Mouse (Mus musculus): Measurements from ENCODE around the gene Shbg.
"Not testable (repeated sequence)": the region's sequence is repeated elsewhere in the genome, so short reads cannot be mapped to it uniquely, and the experiment has no call there.

The Shbg gene

DNA sequence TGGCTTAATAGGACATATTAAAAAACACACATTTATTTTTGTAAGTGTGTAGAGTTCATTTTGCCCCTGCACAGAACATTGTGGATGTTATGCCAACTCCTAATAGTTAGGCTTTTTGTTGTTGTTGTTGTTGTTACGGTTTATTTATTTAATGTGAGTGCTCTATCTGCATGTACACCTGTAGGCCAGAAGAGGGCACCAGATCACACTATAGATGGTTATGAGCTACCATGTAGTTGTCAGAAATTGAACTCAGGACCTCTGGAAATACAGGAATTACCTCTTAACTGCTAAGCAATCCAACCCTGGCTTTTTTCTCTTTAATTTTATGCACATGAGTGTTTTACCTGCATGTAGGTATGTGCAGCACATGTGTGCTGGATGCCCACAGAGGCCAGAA, 12.1 kb upstream of the Shbg start:
- peak; percentile 20 to 43 for DNase-seq

DNA sequence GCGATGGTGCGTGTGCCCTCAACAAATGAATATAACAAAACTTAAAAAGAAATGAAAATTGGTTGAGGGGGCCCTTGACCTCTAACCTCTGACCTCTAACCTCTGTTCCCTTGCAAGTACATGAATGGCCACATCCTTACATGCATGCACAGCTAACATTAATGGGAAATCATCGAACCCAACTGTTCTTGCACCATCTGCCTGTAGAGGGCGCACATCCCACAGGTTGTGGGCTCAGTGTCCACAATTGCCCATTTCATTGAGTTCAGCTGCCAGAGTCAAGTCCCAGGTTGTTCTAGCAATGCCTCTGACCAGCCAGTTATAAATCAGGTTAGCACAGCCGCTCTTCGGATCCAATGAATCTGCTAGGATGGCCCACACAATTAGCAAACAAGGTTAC, 10.6 kb upstream of the Shbg start:
- DNase-seq: peak; percentile 85 to 86

DNA sequence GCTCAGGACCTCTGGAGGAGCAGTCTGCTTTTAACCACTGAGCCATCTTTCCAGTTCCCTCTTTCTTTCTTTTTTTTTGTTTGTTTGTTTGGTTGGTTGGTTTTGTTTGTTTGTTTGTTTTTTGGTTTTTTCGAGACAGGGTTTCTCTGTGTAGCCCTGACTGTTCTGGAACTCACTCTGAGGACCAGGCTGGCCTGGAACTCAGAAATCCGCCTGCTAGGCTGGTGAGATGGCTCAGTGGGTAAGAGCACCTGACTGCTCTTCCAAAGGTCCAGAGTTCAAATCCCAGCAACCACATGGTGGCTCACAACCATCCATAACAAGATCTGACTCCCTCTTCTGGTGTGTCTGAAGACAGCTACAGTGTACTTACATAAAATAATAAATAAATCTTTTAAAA, 6.6 kb upstream of the Shbg start:
- DNase-seq: not testable (repeated sequence)

DNA sequence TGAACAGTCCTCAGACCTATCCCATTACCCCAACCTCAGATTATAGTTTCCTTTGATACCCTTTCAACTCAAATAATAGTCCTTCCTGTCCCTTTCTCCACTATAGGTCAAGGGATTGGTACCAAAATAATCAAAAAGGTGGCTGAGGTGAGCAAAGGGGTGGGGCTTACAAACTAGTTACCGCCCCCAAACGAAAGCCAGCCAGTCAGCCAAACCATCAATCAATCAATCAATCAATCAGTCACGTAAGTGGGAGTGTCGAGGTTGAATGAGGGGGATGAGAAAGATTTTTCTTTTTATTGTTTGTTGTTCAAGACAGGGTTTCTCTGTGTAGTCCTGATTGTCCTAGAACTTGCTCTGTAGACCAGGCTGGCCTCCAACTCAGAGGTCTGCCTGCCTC, 5.3 kb upstream of the Shbg start:
- no peak for DNase-seq

DNA sequence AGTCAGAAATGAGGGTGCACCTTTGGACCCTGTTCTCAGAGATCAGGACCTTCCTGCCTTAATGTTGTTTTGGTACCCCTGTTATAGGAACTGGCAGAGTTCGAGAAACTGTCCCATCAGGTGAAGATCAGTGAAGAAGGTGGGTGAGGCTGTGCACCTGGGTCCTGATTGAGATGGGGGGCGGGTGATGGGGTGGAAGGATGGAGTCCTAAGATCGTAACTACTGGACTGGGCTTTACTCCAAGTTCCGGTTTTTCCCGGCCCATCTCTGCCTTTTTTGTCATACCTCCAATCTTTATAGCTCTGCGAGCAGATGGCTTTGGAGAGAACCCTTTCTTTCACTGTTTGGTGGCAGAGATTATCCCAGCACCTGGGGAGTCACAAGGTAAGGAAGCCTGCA, 4.7 kb upstream of the Shbg start:
- DNase-seq: no peak

DNA sequence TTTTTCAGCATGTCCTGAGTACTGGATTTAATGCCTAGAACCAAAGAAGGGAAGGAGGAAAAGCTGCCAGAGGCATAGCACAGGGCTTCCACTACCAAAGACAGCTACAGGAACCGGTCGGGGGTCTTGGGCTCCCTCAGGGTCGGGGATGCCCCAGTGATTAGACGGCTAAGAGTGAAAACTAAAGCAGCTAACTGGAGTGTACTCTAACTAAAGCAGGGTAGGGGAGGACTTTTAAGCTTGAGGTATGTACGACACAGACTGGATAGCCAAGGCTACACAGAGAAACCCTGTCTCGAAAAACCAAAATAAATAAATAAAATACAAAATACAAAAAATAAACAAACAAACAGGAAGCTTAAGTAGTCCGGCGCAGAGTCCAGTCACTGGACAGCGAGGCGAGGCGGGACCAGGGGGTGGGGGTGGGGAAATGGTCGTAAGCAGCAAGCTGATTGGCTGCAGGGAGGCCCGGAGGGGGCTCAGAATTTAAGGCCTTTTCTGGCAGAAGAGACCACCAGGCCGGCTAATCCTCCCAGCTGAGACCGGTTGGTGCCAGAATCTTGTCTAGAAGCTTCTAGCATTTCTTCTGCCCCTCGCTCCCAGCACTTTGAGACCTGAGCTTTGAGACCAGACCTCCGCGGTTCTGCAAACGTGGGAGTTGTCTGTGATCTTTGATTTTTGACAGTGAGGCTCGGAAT, 4.0 kb upstream of the Shbg start, which contains the start of gene Sat2:
Gene Sat2, plus strand, starts transcription at position 454 of the 698 bp plus-strand sequence.
- no peak for DNase-seq

DNA sequence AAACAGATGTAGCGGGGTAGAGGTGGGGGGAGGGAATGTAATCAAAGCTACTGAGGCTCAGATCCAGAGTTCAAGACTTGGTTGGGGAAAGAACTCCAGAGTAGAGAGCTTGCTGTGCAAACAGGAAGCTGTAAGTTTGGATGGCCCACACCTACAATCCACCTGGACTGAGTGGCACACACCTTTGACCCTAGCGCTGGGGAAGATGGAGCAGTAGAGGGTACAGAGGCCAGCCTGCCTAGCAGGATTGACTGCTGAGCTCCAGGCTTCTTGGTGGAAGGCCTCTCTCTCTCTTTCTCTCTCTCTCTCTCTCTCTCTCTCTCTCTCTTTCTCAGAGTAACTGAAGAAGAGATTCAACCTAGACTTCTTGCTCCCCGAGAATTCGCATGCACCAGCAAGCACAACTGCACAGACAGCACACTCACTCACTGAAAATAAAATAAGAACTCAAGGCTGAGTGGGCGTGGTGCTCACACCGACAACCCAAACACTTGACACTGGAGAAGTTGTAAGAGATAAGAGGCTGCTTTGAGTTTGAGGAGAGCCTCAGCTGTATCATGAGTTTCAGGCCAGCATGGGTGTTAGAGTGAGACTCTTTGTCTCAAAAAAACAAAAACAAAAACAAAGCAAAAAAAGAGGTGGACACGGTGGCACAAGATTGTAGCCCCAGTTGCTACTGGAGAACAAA, 2.8 kb upstream of the Shbg start:
- DNase-seq: no peak

DNA sequence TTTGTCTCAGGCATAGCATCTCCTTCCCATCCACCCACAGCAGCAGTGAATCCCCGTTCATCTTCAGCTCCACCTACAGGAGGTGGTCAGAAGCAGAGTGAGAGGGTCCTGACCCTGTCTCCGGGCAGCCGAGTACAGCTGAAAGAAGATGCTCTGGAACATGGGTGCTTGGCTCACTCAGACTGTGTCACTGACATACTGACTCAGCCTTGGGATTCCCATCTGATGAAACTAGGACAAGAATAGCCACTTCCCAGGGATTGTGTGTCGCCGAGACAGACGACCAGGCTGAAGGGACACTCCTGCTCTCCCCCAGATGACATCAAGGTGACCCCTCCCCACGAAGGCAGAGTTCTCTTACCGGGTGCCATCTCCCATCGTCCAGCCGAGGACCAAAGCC, 924 bp downstream of the Shbg start:
- DNase-seq: no peak

DNA sequence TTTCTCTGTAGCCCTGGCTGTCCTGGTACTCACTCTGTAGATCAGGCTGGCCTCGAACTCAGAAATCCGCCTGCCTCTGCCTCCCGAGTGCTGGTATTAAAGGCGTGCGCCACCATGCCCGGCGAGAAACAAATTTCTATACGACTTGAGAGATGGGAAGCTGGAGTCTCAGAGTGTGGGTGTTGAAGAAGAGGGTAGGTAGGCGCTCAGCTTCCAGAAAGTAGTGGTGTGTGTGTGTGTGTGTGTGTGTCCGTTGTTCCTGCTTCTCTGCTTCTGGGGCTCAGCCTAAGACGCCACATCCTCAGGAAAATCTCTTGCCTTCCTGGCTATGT, 3.5 kb downstream of the Shbg start:
- DNase-seq: not testable (repeated sequence)

DNA sequence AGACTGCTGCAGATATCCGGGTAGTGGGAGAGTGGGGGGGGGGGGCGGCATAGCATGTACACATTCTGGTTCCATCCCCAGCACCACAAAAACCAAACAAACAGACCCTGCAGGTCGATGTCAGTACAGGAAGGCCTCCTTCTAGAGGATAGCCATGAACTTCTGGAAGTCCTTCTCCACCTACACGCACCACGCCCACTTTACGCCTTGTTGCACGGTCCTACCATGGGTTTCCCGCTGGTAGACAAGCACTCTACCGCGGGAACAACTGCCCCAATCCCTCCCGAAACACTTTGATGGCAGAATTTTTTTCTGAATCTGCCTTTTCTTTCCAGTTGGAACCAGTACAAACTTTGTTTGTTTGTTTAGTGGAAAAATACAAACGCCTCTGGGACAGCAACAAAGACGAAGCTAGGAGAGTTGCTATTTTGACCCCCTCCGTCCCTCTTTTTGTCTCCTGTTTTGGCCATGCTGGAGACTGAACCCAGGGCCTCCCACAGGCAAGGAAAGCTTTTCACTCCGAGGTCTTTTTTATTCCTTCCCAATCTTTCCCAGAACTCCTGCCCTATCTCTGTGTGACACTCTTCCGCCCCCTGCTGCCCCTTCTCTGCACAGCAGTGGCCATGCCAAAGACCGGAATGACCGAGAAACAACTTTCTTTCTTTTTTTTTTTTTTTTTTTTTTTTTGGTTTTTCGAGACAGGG, 4.0 kb downstream of the Shbg start:
- peak; percentile 57 to 64 for DNase-seq

DNA sequence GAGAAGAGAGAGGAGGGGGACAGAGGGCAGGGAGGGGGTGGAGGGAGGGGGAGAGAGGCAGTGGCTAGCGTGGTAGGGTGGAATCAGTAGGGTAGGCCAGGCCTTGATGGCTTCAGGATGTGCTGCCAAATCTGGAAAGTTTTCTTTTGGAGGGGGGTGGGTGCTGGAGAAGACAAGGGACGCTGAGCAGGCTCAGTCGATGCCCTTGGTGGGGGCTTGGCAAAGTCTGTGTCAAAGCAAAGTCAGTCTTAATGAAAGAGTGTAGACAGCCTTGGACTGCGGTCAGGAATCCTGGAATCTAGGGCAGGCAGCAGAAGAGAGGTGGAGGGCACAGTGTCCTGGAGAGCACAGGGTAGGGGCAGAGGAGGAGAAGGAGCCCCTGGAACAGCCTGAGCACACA, 6.8 kb downstream of the Shbg start:
- DNase-seq: no peak

DNA sequence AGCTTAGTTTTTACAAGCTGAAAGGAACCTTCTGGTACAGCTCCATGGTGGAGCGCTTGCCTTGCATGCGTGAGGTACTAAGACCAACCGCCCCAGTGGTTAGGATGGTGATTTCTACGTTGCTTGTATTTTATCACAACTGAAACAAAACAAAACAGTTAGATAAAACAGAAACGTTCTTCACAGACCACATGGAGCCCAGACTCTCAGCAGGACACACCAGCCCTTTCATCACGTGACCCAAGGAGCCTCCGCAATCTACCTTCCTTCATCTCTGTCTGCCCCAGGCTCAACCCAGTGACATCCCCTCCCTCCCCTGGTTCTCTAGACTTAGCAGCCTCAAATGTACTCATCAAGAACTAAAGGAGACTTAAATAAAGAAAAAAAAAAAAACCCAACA, 8.3 kb downstream of the Shbg start:
- no peak for DNase-seq

DNA sequence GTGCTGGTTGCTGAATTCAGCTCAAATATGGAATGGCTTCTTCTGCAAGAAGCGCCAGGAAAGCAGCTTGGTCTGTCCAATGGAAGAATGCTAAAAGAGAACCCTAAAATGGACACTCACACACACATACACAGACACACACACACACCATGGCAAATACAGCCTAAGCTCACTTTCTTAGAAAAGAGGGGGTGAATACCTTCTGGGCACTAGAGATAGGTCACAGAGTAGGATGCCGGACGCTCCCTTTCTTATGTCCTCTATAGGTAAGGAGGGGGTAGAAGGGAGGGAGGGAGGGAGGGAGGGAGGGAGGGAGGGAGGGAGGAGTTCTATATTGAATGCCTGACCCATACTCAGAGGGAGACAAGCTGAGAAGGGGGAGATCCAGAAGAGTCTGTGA, 9.2 kb downstream of the Shbg start:
- no peak for DNase-seq

DNA sequence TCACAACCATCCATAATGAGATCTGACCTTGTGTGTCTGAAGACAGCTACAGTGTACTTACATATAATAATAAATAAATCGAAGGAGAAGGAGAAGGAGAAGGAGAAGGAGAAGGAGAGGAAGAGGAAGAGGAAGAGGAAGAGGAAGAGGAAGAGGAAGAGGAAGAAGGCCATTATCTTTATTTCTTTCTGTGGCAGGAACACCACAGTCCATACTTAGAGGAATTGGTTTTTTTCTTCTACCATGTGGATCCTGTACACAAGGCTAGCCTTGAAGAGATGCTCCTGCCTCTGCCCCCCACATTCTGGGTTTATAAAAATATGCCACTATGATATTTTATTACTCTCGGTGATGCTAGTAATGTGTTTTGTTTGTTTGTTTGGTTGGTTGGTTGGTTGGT, 10.9 kb downstream of the Shbg start:
- no peak for DNase-seq

DNA sequence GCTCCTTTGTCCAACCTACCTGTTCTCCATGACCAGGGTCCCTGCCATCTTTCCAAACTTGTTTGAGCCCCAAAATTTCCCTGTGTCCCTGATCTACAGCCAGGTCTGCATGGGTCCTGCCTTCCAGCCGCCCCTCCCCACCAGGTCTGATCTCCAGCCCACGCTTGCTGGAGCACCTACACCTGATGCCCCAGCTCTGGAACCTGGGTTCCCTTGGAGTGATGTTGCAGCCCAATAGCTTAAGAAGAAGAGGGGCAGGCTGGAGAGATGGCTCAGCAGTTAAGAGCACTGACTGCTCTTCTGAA, 11.3 kb downstream of the Shbg start:
- DNase-seq: no peak

DNA sequence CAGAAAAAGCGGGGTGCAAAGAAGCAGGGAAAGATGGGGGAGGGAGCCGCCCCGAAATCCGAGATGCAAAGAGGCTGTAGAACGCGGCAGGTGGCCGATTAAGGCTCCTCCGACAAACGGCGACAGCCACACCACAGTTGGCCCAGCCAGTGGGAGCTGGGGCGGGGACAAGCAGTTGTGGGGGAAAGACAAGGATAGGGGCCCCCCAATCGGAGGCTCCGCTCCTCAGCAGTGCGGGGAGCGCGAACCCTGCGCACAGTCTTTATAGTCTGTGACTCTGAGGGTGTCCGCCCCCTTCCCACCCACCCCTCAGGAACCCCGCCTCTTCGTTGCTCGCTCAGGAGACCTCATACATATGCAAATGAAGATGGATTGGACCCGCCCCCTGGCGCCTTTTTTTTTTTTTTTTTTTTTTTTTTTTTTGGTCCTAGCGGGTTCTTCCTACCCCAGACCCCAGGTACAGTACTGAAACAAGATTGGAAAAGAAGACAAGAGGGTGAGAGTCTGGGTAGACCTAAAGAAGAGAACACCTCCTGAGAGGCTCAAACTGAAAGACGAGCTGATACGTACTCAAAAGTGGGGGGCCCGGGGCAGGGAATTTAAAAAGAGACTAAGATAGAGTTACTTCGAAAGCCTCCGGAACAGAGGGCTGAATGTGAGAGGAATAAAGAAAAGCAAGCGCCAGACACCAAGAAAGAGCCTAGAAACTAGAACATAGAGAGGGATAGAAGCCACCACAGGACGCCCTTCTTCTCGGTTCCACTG, 11.8 kb downstream of the Shbg start, which contains the start of gene Atp1b2:
Gene Atp1b2, minus strand, starts transcription at position 217 of the 765 bp plus-strand sequence.
- peak; percentile 58 to 67 for DNase-seq

DNA sequence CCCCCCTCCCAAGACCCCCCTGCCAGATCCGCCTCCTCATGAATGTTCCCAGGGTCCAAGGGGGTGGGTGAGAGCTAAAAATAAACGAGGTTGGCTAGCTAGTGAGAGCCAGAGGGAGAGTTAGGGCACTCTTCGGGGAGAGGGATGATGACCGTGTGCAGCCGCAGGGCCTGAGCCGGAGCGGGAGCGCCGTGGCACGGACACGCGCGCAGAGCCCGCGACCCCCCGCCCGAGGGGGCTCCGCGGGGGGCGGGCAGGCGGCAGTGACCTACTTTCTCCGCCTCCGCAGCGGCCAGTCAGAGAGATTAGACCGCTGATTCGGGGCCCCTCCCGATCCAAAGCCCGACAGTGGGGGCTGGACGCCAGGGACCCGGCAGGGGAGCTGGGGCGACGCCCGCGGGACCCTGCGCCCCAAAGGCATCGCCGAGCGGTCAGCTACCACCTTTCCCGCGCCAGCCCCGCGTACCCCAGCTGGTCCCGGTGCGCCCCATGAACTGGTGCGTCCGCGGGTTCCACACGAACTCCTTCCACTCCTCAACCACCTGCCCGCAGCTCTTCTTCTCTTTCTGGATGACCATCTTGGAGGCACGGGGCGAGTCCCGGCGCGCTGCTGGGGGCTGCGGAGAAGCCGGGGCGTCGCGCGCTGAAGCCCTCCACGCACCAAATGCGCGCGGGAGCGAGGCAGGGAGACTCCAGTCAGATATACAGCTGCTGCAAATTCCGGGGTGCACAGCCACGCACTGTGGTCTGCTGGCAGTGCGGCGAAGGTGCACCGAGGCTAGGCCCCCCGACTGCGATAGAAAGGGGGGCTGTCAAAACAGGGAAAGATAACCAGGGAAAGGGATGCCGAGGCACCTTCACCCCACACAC, 12.7 kb downstream of the Shbg start:
- DNase-seq: peak; percentile 26 to 27

DNA sequence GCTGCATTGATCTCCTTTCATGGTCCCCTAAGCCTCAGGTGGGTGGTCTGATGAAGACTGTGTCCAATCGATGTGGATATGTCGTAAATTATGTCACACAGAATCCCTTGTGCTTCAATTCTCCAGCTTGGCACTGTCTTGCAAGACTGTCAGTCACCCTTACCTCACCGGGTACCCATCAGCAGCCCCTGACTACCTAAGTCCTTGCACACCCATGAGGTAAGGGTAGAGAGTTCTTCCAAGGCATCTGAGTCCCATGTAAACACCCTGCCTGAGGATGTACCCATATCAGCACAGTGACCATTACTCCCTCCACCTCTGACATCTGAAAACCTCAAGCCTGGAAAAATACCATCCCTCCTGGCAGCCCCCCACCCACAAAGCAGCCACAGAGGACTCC, 13.4 kb downstream of the Shbg start:
- DNase-seq: no peak

DNA sequence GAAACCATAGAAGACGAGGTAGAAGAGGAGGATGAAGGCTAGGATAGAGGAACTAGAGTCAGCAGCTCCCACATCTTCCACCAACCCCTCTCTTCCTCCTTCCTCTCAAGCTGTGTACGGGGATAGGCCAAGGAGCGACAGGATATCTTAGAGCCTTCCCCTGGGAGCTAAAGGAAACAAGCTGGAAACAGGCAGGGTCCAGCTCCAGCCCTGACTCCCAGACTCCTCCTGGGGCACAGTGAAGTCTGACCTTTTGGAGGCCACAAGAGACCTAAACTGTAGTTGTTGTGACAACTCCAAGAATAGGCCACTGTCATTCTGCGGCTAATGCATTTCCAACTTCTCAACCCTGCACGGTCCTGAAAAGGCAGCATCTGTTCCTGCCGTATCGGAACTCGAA, 14.2 kb downstream of the Shbg start:
- no peak for DNase-seq

DNA sequence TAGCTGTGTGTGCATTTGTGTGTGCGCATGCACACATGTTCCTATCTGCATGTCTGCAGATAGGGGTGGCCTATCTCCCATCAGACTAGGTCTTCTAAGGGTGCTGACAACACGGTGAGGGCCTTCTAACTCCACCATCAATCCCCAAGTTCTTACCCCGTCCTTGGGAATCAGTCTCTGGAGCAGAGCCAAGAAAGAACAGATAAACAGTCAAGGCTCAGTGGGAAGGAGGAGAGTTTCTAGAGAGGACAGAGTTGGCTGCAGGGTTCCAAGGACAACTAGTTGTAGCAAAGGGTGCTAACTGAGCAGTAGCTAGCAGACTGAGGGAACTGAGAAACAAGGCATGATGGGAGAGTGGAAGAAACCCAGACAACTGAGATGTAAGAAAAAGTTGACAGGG, 15.9 kb downstream of the Shbg start:
- DNase-seq: no peak

DNA sequence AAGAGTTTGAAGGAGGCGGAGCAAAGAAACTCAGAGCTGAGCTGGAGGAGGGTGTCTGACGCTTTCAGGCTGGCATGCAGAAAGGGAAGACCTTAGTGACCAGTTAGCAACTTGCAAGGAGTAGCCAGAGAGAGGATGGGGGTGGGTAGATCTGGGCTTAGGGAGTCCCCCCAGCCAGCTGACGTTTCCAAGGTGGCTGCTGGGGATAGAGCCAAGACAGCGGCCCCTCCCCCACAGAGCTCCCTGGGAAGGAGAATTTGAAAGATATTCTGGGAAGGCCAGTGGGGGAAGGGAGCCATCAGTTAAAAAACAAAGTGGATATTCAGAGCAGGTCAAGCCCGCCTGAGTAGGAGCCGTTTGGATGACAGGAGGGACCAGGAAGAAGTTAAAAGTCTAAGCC, 17.6 kb downstream of the Shbg start:
- DNase-seq: no peak

DNA sequence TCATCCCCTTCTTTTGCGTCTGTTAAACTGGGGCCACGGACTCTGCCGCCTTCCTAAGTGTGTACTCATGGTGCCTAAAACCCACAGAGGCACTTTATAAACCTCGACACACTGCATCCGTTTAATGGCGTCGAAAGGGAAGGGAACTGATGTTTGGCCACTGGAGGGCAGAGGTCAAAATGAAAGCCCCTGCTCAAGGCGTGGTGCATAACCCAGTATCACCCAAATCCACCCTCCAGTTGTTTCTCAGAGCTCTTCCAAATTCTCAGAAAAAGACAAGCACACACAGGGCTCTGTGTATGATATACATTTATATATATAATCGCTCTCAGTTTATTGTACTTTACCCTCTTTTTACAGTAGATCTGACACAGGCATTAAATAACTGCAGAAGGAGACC, 18.3 kb downstream of the Shbg start:
- DNase-seq: no peak

DNA sequence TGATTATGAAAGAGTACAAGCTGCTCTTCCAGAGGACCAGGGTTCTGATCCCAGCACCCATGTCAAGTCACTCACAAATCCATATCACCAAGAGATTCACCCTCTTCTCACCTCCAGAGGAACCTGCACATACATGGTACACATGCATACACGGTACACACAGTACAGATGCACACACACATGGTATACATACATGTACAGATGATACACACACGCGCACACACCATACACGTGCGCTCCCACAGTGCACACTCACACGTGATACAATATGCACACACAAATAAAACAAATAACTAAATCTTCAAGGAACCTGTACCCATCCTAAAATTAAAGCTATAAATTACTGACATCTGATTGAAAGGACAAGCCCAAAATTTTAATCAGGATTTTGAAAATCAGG, 22.9 kb downstream of the Shbg start:
- no peak for DNase-seq

Measured in B cell, adult 2 months (primary cell).